Mouse (Mus musculus) stomach, postnatal 0 days (tissue): ENCODE data around the gene Tbc1d2b.

Source experiments
- CTCF ChIP-seq: IDR thresholded peaks from 2 replicates; pipeline ENCODE4 v1.5.1; 2016; ENCODE audit warnings: antibody characterized with exemption, low read depth, mild to moderate bottlenecking, moderate library complexity
- EP300 ChIP-seq: optimal IDR thresholded peaks from 2 replicates; pipeline ENCODE3; 2016; ENCODE audit warnings: antibody characterized with exemption

- TF ChIP-seq CTCF (no peak), EP300 (no peak)
Measured at GRCm38 (mm10) chr9:90172528-90173321, 97.9 kb downstream of the Tbc1d2b start.
